Mouse (Mus musculus) intestine, embryonic 14.5 days (tissue): ENCODE results near the gene Impdh1. TPM values are rescaled to one million over a fixed set of nuclear protein-coding genes. Genes with fewer than 3 reads are reported as not detected.
"Not testable (repeated sequence)": the region's sequence is repeated elsewhere in the genome, so short reads cannot be mapped to it uniquely, and the experiment has no call there.

Source experiments
- ATAC-seq: fragments of 200-750 bp; cut with Nextera tagmentation; replicated peaks from 2 replicates; pipeline ENCODE4 v1.8.0; 2017; ENCODE audit warnings: low read depth, moderate number of reproducible peaks, moderate TSS enrichment, moderate library complexity; ENCODE audit not compliant: low FRiP score, low TSS enrichment
- DNase-seq: peaks from one replicate; pipeline ENCODE4 v3.0.0-alpha.2; 2018; ENCODE audit warnings: low spot score
- H3K27ac ChIP-seq: fragments of 300-500 bp; sonication (generic); 2 replicates; pipeline ENCODE4 v1.5.1; 2014; ENCODE audit warnings: low read depth, mild to moderate bottlenecking, control low read depth
- H3K27me3 ChIP-seq: fragments of 300-500 bp; sonication (generic); replicated peaks from 2 replicates; pipeline ENCODE4 v1.6.1; 2014; ENCODE audit warnings: low read length, control low read depth; ENCODE audit not compliant: control insufficient read depth, insufficient read depth
- H3K36me3 ChIP-seq: fragments of 300-500 bp; sonication (generic); 2 replicates; pipeline ENCODE4 v1.6.1; 2014; ENCODE audit warnings: low read length, control low read depth; ENCODE audit not compliant: control insufficient read depth, insufficient read depth
- H3K4me1 ChIP-seq: fragments of 300-500 bp; sonication (generic); replicated peaks from 2 replicates; pipeline ENCODE4 v1.6.1; 2014; ENCODE audit warnings: low read length, control low read depth, mixed read lengths; ENCODE audit not compliant: control insufficient read depth, insufficient read depth
- H3K4me2 ChIP-seq: fragments of 300-500 bp; sonication (generic); 2 replicates; pipeline ENCODE4 v1.6.1; 2014; ENCODE audit warnings: low read length
- H3K4me3 ChIP-seq: fragments of 300-500 bp; sonication (generic); 2 replicates; pipeline ENCODE4 v1.5.1; 2014; ENCODE audit warnings: low read depth, low read length, control low read depth, mixed read lengths
- H3K9ac ChIP-seq: fragments of 300-500 bp; sonication (generic); 2 replicates; pipeline ENCODE4 v1.6.1; 2014; ENCODE audit warnings: mild to moderate bottlenecking, low read length
- H3K9me3 ChIP-seq: fragments of 300-500 bp; sonication (generic); 2 replicates; pipeline ENCODE4 v1.6.1; 2016; ENCODE audit warnings: low read length, control low read depth; ENCODE audit not compliant: control insufficient read depth
- WGBS: fragments of 180-500 bp; shearing (Covaris S2); extraction: QIAGEN DNeasy Blood & Tissue Kit; methylation state at CpG from one replicate; pipeline ENCODE4 v1.1.7; 2014; 5-methylcytosine and 5-hydroxymethylcytosine counted together
- polyA plus RNA-seq: library from polyadenylated mRNA; unstranded; fragments of >200 nt; fragmentation: Nextera tagmentation; extraction: Ambion mirVana; gene quantifications from 2 replicates; pipeline ENCODE4 v1.2.1, GENCODE M21; 2014

The Impdh1 gene
- polyA plus RNA-seq, 1 experiment from 2014 or later = 48.1 TPM

- Histone ChIP-seq H3K4me1 (peaks cover 15% of the 10 kb centered on the region), H3K4me2 (peak overlapping the region; percentile 99), H3K9ac (peak overlapping the region; percentile 51), H3K9me3 (no peaks in the 10 kb centered on the region), H3K4me3 (peak overlapping the region; percentile 51), H3K36me3 (no peaks in the 10 kb centered on the region), H3K27ac (no peak overlapping the region), H3K27me3 (peaks cover 57% of the 10 kb centered on the region)
- under 1% methylated on average over 59 of the region's 63 CpGs for WGBS
- DNase-seq (peak; percentile 73), ATAC-seq (peak; percentile 56)
These were observed 45.9 kb downstream of the Impdh1 start for GRCm38 (mm10) chr6:29170063-29170921.

GRCm38 (mm10) chr6:29169675-29170062 is 46.5 kb downstream of the Impdh1 start:
- DNase-seq (no peak), ATAC-seq (peak; percentile 4; the same call in 1 of the 2 replicates)
- peak overlapping the region; percentile 51; the same call in 1 of the 2 replicates for H3K4me3 ChIP-seq
- no peaks in the 10 kb centered on the region for H3K36me3 ChIP-seq
- H3K9me3 ChIP-seq = no peaks in the 10 kb centered on the region
- peak overlapping the region; percentile 99 for H3K4me2 ChIP-seq
- H3K27me3 ChIP-seq = peaks cover 57% of the 10 kb centered on the region
- H3K4me1 ChIP-seq = peaks cover 15% of the 10 kb centered on the region
- no peak overlapping the region for H3K27ac ChIP-seq
- 8% methylated on average over 12 of the region's 12 CpGs for WGBS
- H3K9ac ChIP-seq = 0 out of 2 replicates have a peak overlapping the region, but pooled peaks have one; percentile 51

- DNase-seq (peak; percentile 46), ATAC-seq (no peak)
- no peak overlapping the region for H3K9ac ChIP-seq
- H3K4me3 ChIP-seq = no peak overlapping the region
- 25% methylated on average over 2 of the region's 2 CpGs for WGBS
- H3K27ac ChIP-seq = no peak overlapping the region
- H3K27me3 ChIP-seq = peaks cover 53% of the 10 kb centered on the region
- H3K36me3 ChIP-seq = no peaks in the 10 kb centered on the region
- H3K4me1 ChIP-seq = peaks cover 16% of the 10 kb centered on the region
- no peaks in the 10 kb centered on the region for H3K9me3 ChIP-seq
- no peak overlapping the region for H3K4me2 ChIP-seq
These were observed 47.3 kb downstream of the Impdh1 start for GRCm38 (mm10) chr6:29168871-29169270.

GRCm38 (mm10) chr6:29166196-29166595 is 50.0 kb downstream of the Impdh1 start:
- no peak overlapping the region for H3K4me2 ChIP-seq
- ATAC-seq (no peak), DNase-seq (peak; percentile 53)
- no peaks in the 10 kb centered on the region for H3K9me3 ChIP-seq
- peaks cover 40% of the 10 kb centered on the region for H3K27me3 ChIP-seq
- no peak overlapping the region for H3K4me3 ChIP-seq
- no peak overlapping the region for H3K9ac ChIP-seq
- no peaks in the 10 kb centered on the region for H3K36me3 ChIP-seq
- 0% methylated on average over 1 of the region's 1 CpGs for WGBS
- H3K27ac ChIP-seq = no peak overlapping the region
- H3K4me1 ChIP-seq = peaks cover 16% of the 10 kb centered on the region

- Histone ChIP-seq H3K36me3 (peaks cover 4% of the 10 kb centered on the region), H3K4me3 (peak within 1 kb of the TSS; percentile 86), H3K9me3 (no peaks in the 10 kb centered on the region), H3K4me2 (peak within 1 kb of the TSS; percentile 76), H3K27ac (no peak within 1 kb of the TSS), H3K9ac (peak within 1 kb of the TSS; percentile 65), H3K27me3 (peaks cover 26% of the 10 kb centered on the region), H3K4me1 (peaks cover 6% of the 10 kb centered on the region; the same call in 1 of the 2 replicates)
- DNase-seq = peak; percentile 93
- peak; percentile 88 for ATAC-seq
- WGBS = 8% methylated on average over 42 of the region's 42 CpGs
These were observed 51.6 kb downstream of the Impdh1 start, which contains the start of gene Rbm28 for GRCm38 (mm10) chr6:29164314-29165244. TSS of gene Rbm28 (minus strand) at chr6:29165006.

GRCm38 (mm10) chr6:29161291-29161690 is 54.9 kb downstream of the Impdh1 start:
- not testable (repeated sequence) for H3K9me3 ChIP-seq, H3K27me3 ChIP-seq, ATAC-seq, H3K4me3 ChIP-seq, H3K4me1 ChIP-seq, H3K4me2 ChIP-seq, H3K27ac ChIP-seq, H3K9ac ChIP-seq
- WGBS = 97% methylated on average over 5 of the region's 5 CpGs
- DNase-seq = peak; percentile 18
- peaks cover 36% of the 10 kb centered on the region for H3K36me3 ChIP-seq

GRCm38 (mm10) chr6:29160786-29161185 is 55.4 kb downstream of the Impdh1 start:
- Histone ChIP-seq H3K9me3 (no peaks in the 10 kb centered on the region), H3K4me3 (no peak overlapping the region), H3K36me3 (peaks cover 41% of the 10 kb centered on the region), H3K9ac (no peak overlapping the region), H3K27me3 (no peaks in the 10 kb centered on the region), H3K27ac (no peak overlapping the region), H3K4me1 (peaks cover 6% of the 10 kb centered on the region; the same call in 1 of the 2 replicates), H3K4me2 (no peak overlapping the region)
- DNase-seq (peak; percentile 3), ATAC-seq (no peak)
- WGBS = 86% methylated on average over 2 of the region's 2 CpGs

- 96% methylated on average over 5 of the region's 5 CpGs for WGBS
- peaks cover 81% of the 10 kb centered on the region for H3K36me3 ChIP-seq
These were observed 59.8 kb downstream of the Impdh1 start for GRCm38 (mm10) chr6:29156326-29156725.

More at GRCm38 (mm10) chr6:29156326-29156725, 59.8 kb downstream of the Impdh1 start:
- ATAC-seq (no peak), DNase-seq (no peak)
- Histone ChIP-seq H3K4me1 (no peaks in the 10 kb centered on the region), H3K9ac (no peak overlapping the region), H3K4me2 (no peak overlapping the region), H3K4me3 (no peak overlapping the region), H3K27ac (no peak overlapping the region), H3K9me3 (no peaks in the 10 kb centered on the region), H3K27me3 (no peaks in the 10 kb centered on the region)
